Mouse (Mus musculus): ENCODE data around the gene Derl3.
"Not testable (repeated sequence)": the region's sequence is repeated elsewhere in the genome, so short reads cannot be mapped to it uniquely, and the experiment has no call there.

Gene Derl3

GRCm38 (mm10) chr10:75893089-75893750 lies at the start of gene Derl3:
Gene Derl3 (plus strand): TSS chr10:75893413.
- DNase-seq: peak; percentile 96 to 97

GRCm38 (mm10) chr10:75843898-75844297 lies 49.3 kb upstream of the Derl3 start:
- DNase-seq: not testable (repeated sequence)

- no peak for DNase-seq
These were observed 48.4 kb upstream of the Derl3 start for GRCm38 (mm10) chr10:75844800-75845199.

- DNase-seq: no peak
These were observed 47.8 kb upstream of the Derl3 start for GRCm38 (mm10) chr10:75845306-75845930.

- no peak for DNase-seq
These were observed 44.8 kb upstream of the Derl3 start for GRCm38 (mm10) chr10:75848382-75848781.

GRCm38 (mm10) chr10:75851076-75851475 lies 42.1 kb upstream of the Derl3 start:
- DNase-seq: no peak

GRCm38 (mm10) chr10:75851681-75852080 lies 41.5 kb upstream of the Derl3 start:
- DNase-seq: no peak

GRCm38 (mm10) chr10:75852539-75853125 lies 40.6 kb upstream of the Derl3 start:
- no peak for DNase-seq

- DNase-seq: peak; percentile 88
These were observed 39.8 kb upstream of the Derl3 start for GRCm38 (mm10) chr10:75853452-75853851.

GRCm38 (mm10) chr10:75854096-75854495 lies 39.1 kb upstream of the Derl3 start:
- no peak for DNase-seq

- DNase-seq: no peak
These were observed 38.4 kb upstream of the Derl3 start for GRCm38 (mm10) chr10:75854791-75855190.

GRCm38 (mm10) chr10:75855416-75855981 lies 37.7 kb upstream of the Derl3 start:
- no peak for DNase-seq

GRCm38 (mm10) chr10:75856155-75856907 lies 36.9 kb upstream of the Derl3 start:
- DNase-seq: no peak

- DNase-seq: no peak
These were observed 36.2 kb upstream of the Derl3 start for GRCm38 (mm10) chr10:75856976-75857375.

GRCm38 (mm10) chr10:75857598-75857997 lies 35.6 kb upstream of the Derl3 start:
- DNase-seq: no peak

- DNase-seq: peak; percentile 17 to 27
These were observed 34.0 kb upstream of the Derl3 start for GRCm38 (mm10) chr10:75859107-75859746.

- DNase-seq: peak; percentile 93 to 94
These were observed 33.3 kb upstream of the Derl3 start, which contains the start of gene Mif for GRCm38 (mm10) chr10:75859786-75860470. Gene Mif (minus strand): TSS chr10:75860240.

GRCm38 (mm10) chr10:75860746-75861145 lies 32.5 kb upstream of the Derl3 start:
- no peak for DNase-seq

- no peak for DNase-seq
These were observed 31.6 kb upstream of the Derl3 start for GRCm38 (mm10) chr10:75861587-75861986.

- no peak for DNase-seq
These were observed 20.9 kb upstream of the Derl3 start for GRCm38 (mm10) chr10:75872025-75872914.
